Mouse (Mus musculus) kidney, postnatal 36 days (tissue): ENCODE measurements around the gene Elovl6.

Experiments
- DNase-seq, 2 experiments: peaks; one replicate each; pipeline ENCODE4 v3.0.0; 2021 to 2022; ENCODE audit warnings: mixed read lengths in 2 of 2

Gene Elovl6

DNA sequence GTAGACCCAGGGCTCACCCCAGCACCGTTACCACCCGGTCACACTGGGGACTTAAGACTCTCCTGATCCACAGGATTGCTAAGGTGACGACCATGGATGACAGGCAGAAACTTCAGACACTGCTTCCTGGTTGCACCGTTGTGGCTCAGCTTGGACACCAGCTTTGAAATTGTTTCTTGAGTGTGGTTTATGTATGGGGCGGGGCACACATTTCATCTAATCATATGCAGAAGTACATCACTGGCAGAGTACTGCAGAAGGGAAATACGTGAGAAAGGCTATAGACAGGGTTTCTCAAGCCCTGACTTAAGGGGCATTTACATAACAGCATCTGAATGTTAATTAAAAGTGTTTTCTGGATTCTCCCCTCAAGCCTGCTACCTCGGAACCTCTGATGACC, 81.6 kb downstream of the Elovl6 start:
- DNase-seq: no peak

DNA sequence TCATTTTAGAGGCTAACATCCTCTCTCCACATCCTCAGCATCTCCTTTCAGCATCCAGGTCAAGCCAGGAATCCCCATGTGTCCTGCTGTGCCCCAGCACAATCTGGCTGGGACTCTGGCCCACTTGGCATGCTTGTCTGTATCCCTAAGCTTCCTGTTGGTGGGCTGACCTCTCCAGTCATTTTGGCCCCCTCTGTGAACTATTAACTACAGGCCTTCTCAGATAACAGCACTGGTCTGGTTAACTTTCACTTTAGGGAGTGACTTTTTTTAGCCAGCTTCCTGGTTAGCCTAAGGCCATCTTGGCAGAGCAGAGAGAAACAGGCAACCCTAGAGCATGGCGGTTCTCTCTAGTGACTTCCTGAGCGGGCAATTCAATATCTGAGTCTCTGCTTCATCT, 82.1 kb downstream of the Elovl6 start:
- peak; percentile 18 to 48 for DNase-seq

DNA sequence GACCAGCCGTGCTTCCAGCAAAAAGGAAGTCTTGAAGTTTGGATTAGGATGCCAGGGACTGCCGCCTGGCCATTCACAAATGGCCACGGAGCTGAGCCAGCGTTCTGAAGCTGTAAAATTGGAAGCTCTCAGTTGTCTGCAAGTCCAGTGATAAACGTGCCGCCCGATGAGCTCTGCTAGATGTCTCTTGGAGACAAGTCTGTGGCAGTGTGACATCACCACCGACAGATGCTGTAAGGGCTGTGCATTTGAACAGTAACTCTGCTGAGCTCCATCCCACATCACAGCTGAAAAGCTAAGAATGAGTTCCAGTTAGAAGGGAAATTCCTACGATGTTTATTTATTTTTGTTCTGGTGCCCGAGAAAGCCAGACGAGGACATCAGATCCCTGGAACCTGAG, 85.3 kb downstream of the Elovl6 start:
- no peak for DNase-seq

DNA sequence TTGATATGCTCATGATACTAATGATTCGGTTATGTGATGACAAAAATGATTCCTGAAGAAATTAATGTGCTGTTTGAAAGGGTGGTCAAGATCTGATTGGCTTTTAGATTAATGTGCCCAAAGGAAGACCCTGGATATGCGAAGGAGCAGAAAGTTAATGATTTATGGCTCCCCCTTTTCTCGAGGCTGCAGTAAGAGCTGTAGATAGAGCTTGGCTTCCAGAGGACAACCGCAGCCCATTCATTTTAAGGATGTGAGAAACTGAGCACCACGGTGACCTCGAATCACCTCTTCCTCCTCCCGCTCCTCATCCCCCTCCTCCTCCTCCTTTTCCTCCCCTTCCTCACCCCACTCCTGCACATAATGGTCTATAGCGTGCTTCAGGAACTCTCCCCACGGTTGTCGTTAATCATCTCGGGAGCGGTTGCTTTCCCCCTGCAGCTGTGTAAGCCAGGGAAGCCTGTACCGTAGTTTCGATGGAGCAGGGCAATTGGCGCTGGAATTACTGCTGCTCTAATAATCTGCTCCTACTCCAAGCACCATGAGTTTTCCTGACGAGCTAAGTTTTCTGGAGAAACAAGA, 87.1 kb downstream of the Elovl6 start:
- no peak for DNase-seq

DNA sequence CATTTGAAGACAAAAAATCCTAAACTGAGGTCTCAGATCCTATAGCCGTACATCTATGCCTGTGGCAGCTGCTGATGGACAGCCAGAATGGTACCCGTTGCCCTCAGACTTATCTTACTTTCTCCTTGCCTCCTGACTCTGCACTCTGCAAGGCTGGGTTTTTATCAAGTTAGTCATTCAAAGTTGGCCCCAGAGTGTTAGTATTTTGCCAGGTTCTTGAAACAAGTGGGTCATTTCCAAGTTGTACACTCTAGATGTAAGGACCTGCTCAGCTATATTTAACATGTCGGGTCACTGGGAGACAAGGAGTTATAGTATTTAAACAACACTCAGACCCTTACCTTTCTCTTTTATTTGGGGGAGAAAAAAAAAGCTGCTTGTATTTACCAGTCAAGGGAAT, 88.6 kb downstream of the Elovl6 start:
- no peak for DNase-seq

DNA sequence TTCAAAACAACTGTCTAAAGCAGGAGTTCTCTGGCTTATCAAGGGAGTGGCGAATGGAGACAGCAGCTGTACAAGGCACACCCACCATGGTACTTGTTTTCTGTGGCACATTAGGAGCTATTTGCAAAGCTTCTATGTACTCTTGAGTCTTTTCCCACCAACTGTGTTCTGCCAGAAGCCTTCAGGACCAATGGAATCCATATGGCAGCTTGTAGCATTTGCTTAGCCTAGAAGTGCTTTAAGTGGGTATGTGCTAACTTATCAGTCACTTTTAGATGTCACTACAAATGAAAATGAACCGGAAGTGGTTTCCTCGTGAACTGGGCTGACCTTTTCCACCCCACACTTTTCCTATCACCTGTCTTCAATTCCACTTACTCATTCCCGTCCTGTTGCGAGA, 89.1 kb downstream of the Elovl6 start:
- no peak for DNase-seq

DNA sequence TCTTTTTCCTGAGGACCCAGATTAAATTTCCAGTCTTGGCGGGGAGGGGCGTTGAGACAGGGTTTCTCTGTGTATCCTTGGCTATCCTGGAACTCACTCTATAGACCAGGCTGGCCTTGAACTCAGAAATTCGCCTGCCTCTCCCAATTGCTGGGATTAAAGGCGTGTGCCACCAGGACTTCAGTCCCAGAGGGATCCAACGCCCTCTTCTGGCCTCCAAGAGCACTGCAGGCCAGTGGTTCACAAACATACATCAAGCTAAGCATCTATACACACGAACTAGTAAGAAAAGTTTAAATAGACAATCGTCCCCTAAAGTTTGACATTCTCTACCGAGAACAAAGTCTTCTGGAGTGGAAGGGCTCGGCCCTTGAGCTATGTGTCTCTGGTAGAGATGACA, 90.0 kb downstream of the Elovl6 start:
- DNase-seq: peak; percentile 14 to 63

DNA sequence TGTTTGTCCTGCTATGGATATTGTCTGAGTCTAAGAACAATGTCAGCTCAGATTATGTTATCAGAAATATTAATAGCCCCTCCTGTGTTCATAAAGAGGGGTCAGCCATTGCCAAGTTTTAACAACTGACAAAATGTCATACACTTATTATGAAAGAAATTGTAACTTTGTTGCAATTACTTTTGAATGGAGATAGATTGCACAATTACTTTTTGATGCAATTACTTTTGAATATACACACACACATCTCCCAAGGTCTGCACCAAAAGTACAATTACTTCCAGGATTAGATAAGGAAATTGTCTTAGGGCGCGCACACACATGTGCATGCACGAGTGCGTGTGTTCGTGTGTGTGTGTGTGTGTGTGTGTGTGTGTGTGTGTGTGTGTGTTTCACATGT, 90.5 kb downstream of the Elovl6 start:
- no peak for DNase-seq

DNA sequence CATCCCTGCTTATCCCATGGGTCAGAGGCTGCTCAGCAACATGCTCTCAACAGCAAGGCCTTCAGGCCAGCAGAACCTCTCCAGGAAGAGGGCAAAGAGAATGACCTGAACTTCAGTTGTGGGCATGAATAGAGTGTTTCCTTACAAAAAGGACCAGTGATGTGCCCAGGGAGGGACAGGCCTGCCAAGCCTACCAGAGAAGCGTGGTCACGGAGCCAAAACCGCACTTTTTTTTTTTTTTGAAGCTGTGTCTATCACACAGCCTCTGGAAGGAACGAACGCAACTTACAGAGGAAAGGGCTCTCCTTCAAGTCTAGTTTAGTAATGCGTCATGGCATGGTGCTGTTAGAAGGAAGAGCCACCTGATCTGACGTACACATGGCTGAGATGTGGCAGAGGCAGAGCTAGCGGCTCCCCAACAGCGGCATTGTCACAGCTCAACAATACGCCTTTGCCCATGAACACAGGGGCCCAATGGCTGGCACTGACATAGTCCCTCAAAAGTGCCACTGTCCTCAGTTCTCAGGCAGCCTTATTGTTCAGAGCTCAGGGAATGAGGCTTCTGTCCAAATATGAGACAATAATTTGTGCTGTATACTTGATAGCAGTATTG, 92.1 kb downstream of the Elovl6 start:
- no peak for DNase-seq

DNA sequence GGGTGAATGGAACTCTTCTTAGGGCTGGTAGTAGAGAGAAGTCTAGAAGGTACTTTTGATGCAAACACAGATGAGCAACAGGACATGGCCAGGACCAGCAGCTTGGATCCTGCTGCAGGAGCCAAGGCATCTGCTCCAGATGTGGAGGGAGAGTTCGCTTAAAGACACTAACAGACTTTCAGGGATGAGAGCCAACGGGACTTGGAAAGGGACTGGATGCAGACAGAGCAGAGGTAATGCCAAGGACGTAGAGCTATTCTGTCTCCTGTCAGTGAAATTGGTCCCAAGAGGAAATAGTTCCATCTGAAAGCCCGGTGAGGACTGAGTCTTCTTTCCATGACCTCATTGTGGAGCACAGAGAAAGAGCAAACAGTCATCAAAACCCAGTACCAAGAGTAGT, 95.1 kb downstream of the Elovl6 start:
- no peak for DNase-seq

DNA sequence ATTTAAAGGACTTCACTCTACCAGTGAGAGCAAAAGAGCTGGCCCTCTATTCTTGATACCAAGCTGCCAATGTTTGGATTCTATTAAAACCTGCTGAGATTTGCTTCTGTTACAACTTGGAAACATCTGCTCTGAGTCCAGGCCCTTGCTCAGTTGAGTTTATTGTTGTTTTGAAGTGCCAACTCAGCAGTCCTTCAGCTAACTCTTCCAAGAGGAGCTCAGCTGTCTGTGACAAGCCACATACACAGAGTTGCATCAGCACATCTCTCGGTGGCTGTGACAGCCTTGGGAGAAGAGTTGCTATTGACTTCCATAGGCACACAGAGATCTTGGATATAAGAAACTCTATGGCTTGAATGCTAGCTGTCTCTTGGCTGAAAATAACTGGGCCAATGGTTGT, 98.9 kb downstream of the Elovl6 start:
- DNase-seq: no peak

DNA sequence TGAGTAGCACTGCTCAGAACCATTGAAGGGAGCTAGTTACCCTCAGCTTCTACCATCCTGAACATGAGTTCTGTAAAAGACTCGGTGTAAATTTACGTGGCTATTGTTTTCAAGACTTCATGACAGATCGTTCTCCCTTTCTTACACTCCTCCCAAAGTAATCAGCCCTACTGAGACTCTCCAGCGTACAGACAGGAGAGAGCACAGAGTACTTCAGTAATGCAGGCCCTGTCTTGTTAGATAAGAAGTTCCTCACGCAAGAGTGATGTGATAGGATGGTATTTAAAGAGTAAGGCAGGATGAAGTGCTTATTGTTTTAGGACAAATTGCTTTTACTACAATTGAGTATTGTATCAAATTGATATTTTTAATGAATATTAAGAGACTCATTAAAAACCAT, 99.7 kb downstream of the Elovl6 start:
- DNase-seq: no peak

DNA sequence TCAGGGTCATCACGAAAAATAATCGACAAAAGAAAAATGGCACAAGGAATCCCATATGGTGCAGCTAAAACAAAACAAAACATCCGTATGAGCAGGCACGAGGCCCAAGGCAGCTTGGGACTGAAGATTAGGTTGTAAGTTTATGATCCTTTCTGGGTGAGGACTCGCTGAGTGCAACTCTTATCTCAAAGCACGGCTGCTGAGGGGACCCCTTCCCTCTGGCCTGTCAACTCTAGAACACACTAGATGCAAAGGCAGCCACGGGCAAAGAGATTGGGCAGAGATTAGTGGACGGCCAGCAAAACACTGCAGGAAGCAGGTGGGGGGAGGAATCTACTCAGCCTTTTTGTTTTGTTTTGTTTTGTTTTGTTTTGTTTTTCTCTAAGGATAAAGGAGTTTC, 101.4 kb downstream of the Elovl6 start:
- no peak for DNase-seq

DNA sequence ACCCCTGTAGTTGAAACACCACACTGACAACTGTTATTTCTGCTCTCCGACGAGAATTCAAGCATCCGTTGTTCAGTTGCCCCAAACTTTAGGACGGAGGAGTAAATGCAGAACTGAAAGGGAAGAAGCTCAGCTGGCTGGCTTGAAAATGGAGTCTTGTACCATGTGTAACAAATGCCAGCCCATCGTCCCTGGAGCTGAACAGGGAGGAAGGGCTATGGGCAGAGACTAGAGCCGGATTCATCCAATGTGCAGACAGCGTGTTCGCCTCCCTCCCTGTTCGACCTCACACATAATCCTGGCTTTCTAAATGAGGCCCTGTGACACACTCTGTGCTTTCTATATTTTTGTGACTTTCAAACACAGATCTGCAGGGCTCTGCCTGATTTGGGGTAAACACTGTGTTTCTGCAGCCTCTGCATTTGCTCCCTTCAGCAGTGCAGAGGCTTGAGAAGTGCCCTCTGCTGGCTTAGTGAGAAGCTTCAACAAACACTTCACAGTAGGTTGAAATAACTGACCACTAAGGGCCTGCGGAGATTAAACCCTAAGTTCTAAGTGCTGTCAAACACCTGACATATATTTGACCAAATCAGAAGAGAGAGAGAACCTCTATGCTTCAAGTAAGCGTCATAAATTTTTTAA, 102.2 kb downstream of the Elovl6 start:
- peak; percentile 36 to 63 for DNase-seq

DNA sequence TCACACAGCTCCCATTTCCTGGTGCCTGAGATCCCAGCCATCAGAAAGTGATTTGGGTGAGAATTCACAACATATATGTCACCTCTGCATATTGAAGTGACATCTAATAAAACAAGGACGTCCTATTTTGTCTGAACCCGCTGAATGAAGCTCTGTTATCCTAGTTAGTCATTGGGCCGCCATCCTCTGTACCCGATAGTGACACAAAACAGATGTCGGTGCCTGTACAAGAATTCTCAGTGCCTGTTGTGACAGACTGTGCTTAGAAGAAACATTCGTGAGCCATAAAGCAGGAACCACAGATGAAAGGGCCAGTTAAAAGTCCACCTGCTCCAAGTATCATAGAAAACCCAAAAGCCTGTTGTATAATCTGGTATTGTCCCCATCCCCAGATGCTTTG, 105.3 kb downstream of the Elovl6 start:
- DNase-seq: no peak

DNA sequence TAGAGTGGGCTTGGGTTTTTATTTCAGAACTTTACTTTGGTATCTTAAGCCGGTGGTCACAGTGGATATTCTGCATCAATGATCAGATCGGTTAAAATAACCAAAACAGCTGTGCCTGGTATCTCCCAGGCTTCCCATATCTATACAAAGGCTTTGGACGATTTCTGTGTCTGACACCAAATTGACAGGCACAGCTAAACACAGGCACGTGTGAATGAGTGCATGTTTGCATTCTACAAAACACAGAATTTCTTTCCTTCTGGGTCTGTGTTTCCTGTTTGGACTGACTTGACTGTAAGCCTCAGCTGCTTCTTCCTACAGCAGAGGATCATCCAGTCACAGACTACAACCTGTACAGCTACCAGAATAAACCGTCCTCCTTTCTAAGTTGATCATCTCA, 107.5 kb downstream of the Elovl6 start:
- DNase-seq: no peak

DNA sequence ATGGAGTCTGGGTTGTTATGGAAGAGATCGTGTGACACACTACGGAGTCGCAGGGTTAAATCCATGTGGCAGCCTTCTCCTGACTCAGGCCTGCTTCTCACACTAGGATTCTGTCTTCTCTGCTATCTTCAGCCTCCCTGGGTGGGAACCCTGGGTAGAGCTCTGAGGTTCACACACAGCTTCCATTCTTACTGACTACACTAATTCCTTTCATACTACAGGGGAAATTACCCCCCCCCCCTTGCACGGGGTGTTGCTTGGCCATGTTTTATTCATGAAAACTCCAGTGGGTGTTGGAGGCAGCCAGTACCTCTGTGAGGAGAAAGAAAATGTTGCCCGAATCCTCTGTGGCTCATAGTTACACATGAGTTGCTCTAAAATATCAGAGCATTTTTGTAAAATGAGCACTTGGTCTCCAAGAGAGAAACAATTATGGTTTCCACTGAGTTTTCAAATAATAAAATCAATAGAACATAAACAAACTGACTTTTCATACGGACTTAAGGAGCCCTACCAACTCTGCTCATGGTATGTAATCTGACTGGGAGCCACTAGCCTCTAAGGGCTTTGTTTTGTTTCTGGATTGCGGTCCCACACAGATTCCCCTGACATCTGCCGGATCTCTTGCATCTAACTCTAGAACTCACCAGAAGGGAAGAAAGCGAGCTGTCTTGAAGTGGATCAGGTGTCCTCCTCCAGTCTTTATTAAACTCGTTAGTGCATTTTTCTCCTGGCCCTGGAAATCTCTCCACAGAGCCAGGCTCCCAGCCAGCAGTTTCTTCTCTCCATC, 108.3 kb downstream of the Elovl6 start:
- DNase-seq: peak in 1 of 2 experiments; percentile 8

DNA sequence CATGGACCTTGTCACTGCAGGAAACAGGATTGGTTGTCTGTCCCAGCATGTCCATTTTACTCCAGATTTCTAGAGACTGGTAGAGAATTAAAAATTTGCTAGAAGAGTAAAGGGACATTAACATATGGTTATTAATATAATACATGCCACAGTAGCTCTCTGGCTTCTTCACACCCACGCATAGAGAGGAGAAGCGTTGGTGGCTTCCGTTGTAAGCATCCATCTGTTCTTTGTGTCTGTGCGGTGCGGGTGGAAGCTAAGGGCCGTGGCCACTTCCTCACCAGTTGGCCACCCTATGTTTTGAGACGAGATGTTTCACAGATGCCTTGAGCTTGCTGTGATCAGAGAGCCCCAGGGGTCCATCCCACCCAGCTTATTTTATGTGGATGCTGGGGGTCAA, 109.5 kb downstream of the Elovl6 start:
- DNase-seq: no peak

DNA sequence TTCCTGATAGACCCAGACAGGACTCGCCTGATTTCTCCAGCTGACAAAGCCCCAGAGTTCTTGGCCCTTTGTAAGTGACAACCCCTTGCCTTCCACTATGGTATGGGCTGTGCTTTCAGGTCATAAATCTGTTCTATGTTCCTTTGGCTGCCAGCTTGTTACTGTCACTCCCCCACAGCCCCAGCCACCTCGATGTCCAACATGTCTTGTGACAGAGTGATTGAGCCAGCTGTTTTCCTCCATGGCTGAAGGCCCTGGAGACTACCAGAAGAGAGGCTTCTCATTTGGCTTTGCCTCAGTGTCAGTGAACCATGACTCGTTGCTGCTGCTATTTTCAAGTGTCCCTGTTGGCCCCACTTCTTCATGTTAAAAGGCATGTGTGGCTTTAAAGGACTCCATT, 113.3 kb downstream of the Elovl6 start:
- peak; percentile 3 to 18 for DNase-seq

DNA sequence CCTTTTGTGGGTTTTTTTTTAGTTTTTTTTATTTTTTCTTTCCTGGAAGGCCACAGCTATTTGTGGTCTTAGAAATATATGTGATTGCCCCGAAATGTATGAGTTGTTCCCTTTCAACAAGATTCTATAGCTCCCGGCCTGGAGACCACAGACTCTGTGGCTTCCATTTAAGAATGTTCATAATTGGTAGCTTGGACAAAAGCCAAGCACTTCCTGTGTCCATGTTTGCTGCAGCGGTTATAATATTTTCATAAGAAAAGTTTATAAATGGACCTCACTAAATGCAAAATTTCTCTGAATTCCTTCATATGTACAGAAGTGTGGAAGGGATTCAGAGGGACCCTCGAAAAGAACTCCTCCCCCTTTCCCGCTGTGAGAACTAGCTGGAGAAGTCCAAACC, 114.6 kb downstream of the Elovl6 start:
- DNase-seq: no peak

DNA sequence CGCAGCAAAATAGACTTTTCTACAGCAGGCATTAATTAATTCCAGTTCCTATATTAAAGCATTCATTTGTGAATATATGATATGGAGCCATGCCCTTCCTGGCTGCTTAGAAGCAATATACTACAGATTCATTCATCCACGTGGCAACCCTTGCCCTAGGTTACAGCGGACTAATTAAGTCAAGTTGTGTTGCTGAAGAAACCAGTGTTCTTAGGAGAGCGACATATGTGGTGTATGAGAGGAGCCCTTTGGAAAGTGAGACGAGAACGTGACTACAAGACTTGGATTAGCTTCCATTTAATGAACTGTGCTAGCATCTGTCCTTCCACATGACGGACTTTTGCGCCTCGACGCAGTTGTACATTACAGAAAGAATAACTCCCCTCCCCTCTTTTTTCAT, 115.2 kb downstream of the Elovl6 start:
- no peak for DNase-seq

DNA sequence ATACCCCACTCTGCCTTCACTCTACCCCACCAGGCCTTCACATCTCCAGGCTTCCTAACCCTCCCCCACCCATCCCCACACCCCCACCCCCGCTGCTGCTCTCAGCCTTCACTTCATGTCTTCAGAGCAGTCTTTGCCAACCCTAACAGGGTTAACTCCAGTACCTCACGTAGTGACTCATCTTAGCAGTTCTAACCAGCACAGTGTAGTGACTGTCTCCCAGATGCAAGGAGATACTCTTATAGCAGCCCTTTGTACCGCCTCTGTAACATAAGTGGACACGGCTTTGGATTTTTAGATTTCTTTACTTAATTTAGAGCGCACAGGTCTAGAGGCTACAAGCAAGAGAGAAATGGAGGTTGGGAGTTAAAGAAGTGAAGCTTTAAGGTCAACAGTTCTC, 116.4 kb downstream of the Elovl6 start:
- DNase-seq: no peak

DNA sequence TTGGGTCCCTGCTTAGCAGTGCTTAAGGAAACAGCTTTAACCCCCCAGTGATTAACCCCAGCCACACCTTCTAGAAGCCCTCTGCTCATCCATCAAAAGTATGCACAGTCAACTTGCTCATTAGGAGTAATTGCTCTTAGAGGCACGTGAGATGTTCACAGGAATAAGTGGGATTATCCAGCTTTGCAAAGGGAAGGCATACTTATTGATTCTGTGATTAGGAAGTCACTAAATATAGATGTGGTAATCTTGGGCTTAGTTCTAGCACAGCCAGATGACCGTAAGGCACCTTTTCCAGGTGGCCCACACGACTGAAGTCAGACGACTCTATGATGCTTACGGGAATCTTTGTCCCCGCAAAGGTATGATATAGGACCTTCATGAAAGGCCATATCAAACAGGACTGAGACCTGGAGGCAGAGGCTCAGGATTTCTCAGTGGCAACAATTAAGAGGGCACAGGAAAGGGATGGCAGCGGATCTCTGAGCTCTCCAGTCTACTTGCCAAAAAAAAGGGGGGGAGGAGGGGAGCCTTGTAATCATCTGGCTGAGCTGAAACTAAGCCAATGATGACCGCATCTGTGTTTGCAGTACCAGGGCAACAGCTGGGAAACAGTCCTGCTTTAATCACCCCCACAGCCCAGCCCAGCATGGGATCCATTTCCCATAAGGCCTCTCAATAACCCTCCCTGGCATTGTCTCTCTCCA, 117.6 kb downstream of the Elovl6 start:
- DNase-seq: no peak

DNA sequence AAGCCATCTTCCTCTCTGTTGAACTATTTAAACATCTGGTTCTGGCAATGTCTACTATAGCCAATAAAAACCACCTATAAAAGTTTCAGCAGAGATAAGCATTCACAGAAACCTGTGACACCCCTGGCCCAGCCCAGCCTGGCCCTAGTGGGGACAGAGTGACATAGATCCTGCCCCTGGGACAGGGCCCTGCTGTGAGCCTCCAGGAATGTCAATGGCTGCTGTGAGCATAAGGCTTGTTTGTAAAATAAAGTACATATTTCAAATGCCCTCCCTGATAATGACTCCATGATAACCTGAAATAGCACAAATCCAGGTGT, 118.1 kb downstream of the Elovl6 start:
- no peak for DNase-seq
